Mouse (Mus musculus): Measurements from ENCODE around the gene Cpz. TPM values are rescaled to one million over a fixed set of nuclear protein-coding genes. Genes with fewer than 3 reads are reported as not detected.
A peak's percentile ranks its signal among the peaks of the same experiment; 100 is the strongest.

Gene Cpz
- total RNA-seq, 2 experiments from 2014 or later = 2.1 TPM

DNA sequence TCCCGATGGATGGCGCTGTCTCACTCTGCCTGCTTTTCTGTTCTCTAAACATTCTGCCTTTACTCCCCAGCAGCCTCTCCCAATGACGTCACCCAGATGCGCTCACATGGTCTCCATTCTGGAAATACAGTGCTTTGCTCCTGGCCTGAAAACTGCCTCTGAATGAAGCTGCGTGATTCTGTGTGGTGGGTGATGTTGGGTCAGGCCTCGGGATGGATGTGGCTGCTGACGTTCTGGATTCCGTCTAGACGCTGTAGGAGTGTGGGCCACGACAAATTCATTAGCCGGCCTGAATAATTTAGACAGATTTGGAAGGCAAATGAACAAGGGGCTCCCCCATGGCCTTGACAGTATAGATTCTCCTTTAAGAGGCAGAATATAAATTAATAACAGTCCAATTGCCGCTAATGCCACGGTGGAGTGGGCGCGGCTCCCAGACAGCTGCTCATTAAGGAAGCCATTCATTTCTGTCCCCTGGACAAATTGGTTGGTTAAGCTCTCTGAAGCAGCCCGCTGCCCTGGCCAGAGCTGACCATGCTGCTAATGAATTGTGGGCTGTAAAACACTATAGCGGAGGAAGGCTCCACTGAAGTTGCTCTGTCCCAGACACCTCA lies 71.2 kb downstream of the Cpz start:
- peak; percentile 49 to 58 for DNase-seq (ENCODE audit: low spot score in 2 of 2)
- intact Hi-C loops (cut with DNase I) = loop anchor here (5.0 kb wide), 1 partner anchor 57 kb away; no protein-coding TSS in a partner anchor

Other genes with a start within 250 kb of the Cpz start
- gene Adra2c, start 247.4 kb downstream of the Cpz start, total RNA-seq (2021) = 10 to 100 TPM in 1 of 2 experiments, 1 to 10 TPM in 1; 9.8 to 13.4 TPM
- not detected for gene Hmx1, start 136.6 kb downstream of the Cpz start, total RNA-seq (2021)
- 1 to 10 TPM; 6.9 to 7.4 TPM for gene Trmt44, start 49.4 kb upstream of the Cpz start, total RNA-seq (2021)
- 10 to 100 TPM; 24.8 to 29.5 TPM for gene Acox3, start 57.3 kb upstream of the Cpz start, total RNA-seq (2021)
- 10 to 100 TPM; 13.0 to 13.6 TPM for gene Htra3, start 154.1 kb upstream of the Cpz start, total RNA-seq (2021)
- gene Sh3tc1, start 214.3 kb upstream of the Cpz start, total RNA-seq (2021) = 1 to 10 TPM; 2.7 to 3.3 TPM
- 100 to 1,000 TPM; 106 to 112 TPM for gene Ablim2, start 232.2 kb upstream of the Cpz start, total RNA-seq (2021)

Measured in left cerebral cortex, postnatal 14 days (tissue).